11 mouse cellular contexts compared by ENCODE assay signal in genomic region chr11:4948792-4949191, GRCm38 (mm10). TPM values are rescaled to one million over a fixed set of nuclear protein-coding genes. Genes with fewer than 3 reads are reported as not detected.
DNase-seq lines count a peak whose midpoint lies in the region; ATAC-seq and TF ChIP-seq lines count a peak whose summit lies in the region.
"Had no signal": no experiment of that assay in that cellular context is flagged by ENCODE, and none has a peak within 500 bp of the region (broad histone marks: within the 10 kb centered on the region; RNA-seq: fewer than 3 reads in every experiment).

No protein-coding gene starts in this region.

- H3K9me3 ChIP-seq in forebrain, embryonic 15.5 days: no peaks in the 10 kb centered on the region
- H3K9me3 ChIP-seq in intestine, embryonic 15.5 days: no peaks in the 10 kb centered on the region
- no peaks in the 10 kb centered on the region for H3K9me3 ChIP-seq in neural tube, embryonic 14.5 days (ENCODE audit: control insufficient read depth, low read length)
- H3K9me3 ChIP-seq: limb, embryonic 15.5 days had no signal

- ATAC-seq in forebrain, embryonic 15.5 days (replicated peaks): no peak
- no peak for ATAC-seq in intestine, embryonic 15.5 days
- ATAC-seq in neural tube, embryonic 14.5 days (ENCODE audit: low read depth): no peak
- ATAC-seq: Patski had no signal

- no peaks in the 10 kb centered on the region for H3K36me3 ChIP-seq in forebrain, embryonic 15.5 days
- no peaks in the 10 kb centered on the region for H3K36me3 ChIP-seq in intestine, embryonic 15.5 days
- no peaks in the 10 kb centered on the region for H3K36me3 ChIP-seq in neural tube, embryonic 14.5 days (ENCODE audit: control insufficient read depth, insufficient read depth, low read length)
- H3K36me3 ChIP-seq: limb, embryonic 15.5 days had no signal

- H3K4me1 ChIP-seq in forebrain, embryonic 15.5 days: peaks cover 29% of the 10 kb centered on the region
- H3K4me1 ChIP-seq in intestine, embryonic 15.5 days (replicated peaks): peaks cover 13% of the 10 kb centered on the region
- peaks cover 8% of the 10 kb centered on the region for H3K4me1 ChIP-seq in neural tube, embryonic 14.5 days (ENCODE audit: control insufficient read depth, insufficient read depth, low read length)

- DNase-seq in layer of hippocampus, adult 2 months (ENCODE audit: low spot score in 2 of 2): no peak
- no peak for DNase-seq in layer of hippocampus, postnatal 10 days (ENCODE audit: low spot score in 2 of 2)
- no peak for DNase-seq in yolk sac, embryonic 10.5 days (ENCODE audit: low spot score)
- DNase-seq in layer of hippocampus, postnatal 25 days (ENCODE audit: extremely low spot score in 1 of 2, low spot score in 1 of 2): no peak

- WGBS in forebrain, embryonic 15.5 days: 27% methylated on average over 8 of the region's 8 CpGs
- WGBS in intestine, embryonic 15.5 days: 34% methylated on average over 8 of the region's 8 CpGs
- 38% methylated on average over 8 of the region's 8 CpGs for WGBS in neural tube, embryonic 14.5 days

- H3K27me3 ChIP-seq in forebrain, embryonic 15.5 days: peaks cover 77% of the 10 kb centered on the region
- H3K27me3 ChIP-seq in intestine, embryonic 15.5 days (replicated peaks): peaks cover 75% of the 10 kb centered on the region
- peaks cover 62% of the 10 kb centered on the region for H3K27me3 ChIP-seq in neural tube, embryonic 14.5 days (ENCODE audit: control insufficient read depth, insufficient read depth, low read length)

- no peak overlapping the region for H3K9ac ChIP-seq in forebrain, embryonic 15.5 days (replicated peaks)
- H3K9ac ChIP-seq in intestine, embryonic 15.5 days: no peak overlapping the region
- H3K9ac ChIP-seq in neural tube, embryonic 14.5 days (replicated peaks; ENCODE audit: low read depth, low read length): peak overlapping the region; percentile 85; the same call in 1 of the 2 replicates
- H3K9ac ChIP-seq: limb, embryonic 15.5 days had no signal

- peak overlapping the region; percentile 73 for H3K4me3 ChIP-seq in layer of hippocampus, adult 2 months
- peak overlapping the region; percentile 57 for H3K4me3 ChIP-seq in forebrain, embryonic 15.5 days
- no peak overlapping the region for H3K4me3 ChIP-seq in intestine, embryonic 15.5 days (replicated peaks)
- H3K4me3 ChIP-seq in neural tube, embryonic 14.5 days (ENCODE audit: low read depth, low read length): peak overlapping the region; percentile 70

- peak overlapping the region; percentile 93 for H3K27ac ChIP-seq in layer of hippocampus, adult 2 months
- no peak overlapping the region for H3K27ac ChIP-seq in forebrain, embryonic 15.5 days (replicated peaks)
- no peak overlapping the region for H3K27ac ChIP-seq in intestine, embryonic 15.5 days
- no peak overlapping the region for H3K27ac ChIP-seq in neural tube, embryonic 14.5 days (ENCODE audit: low read depth, low read length)
- H3K27ac ChIP-seq: kidney, postnatal 0 days; limb, embryonic 15.5 days had no signal

- no peak for TF ChIP-seq CTCF in layer of hippocampus, adult 2 months (conservative IDR thresholded peaks at IDR 0.05)

- H3K4me2 ChIP-seq in forebrain, embryonic 15.5 days (replicated peaks): peak overlapping the region; percentile 80
- peak overlapping the region; percentile 27; the same call in 1 of the 2 replicates for H3K4me2 ChIP-seq in intestine, embryonic 15.5 days (replicated peaks)
- peak overlapping the region; percentile 70 for H3K4me2 ChIP-seq in neural tube, embryonic 14.5 days (ENCODE audit: low read depth, low read length)
- H3K4me2 ChIP-seq: limb, embryonic 15.5 days had no signal

RNA-seq across cellular contexts. Expression of gene Nefh, which starts 0.9 kb away (rescaled TPM):
- total RNA-seq in layer of hippocampus, adult 2 months (2021): 10 to 100 TPM; 37.2 to 38.0 TPM
- 10 to 100 TPM; 39.1 to 43.0 TPM for total RNA-seq in layer of hippocampus, postnatal 10 days (2021)
- polyA plus RNA-seq in forebrain, embryonic 15.5 days (2015; fragmentation: Nextera tagmentation; extraction: Ambion mirVana): 0.89 and 0.91 TPM in 2 replicates
- 0.58 and 0.76 TPM in 2 replicates for polyA plus RNA-seq in intestine, embryonic 15.5 days (2015; fragmentation: Nextera tagmentation; extraction: Ambion mirVana)
- polyA plus RNA-seq in neural tube, embryonic 14.5 days (2014; fragmentation: Nextera tagmentation; extraction: Ambion mirVana): 17.5 and 19.2 TPM in 2 replicates
- 10 to 100 TPM; 37.9 to 39.0 TPM for total RNA-seq in layer of hippocampus, postnatal 25 days (2021)
- total RNA-seq: heart, postnatal 25 days had no signal

RNA-seq across cellular contexts. Expression of gene Ap1b1, which starts 37.8 kb away (rescaled TPM):
- 100 to 1,000 TPM; 144 to 147 TPM for total RNA-seq in layer of hippocampus, adult 2 months (2021)
- total RNA-seq in layer of hippocampus, postnatal 10 days (2021): 100 to 1,000 TPM; 116 to 130 TPM
- polyA plus RNA-seq in forebrain, embryonic 15.5 days (2015; fragmentation: Nextera tagmentation; extraction: Ambion mirVana): 78.5 and 81.4 TPM in 2 replicates
- polyA plus RNA-seq in intestine, embryonic 15.5 days (2015; fragmentation: Nextera tagmentation; extraction: Ambion mirVana): 63.5 and 71.3 TPM in 2 replicates
- 94.9 and 105 TPM in 2 replicates for polyA plus RNA-seq in neural tube, embryonic 14.5 days (2014; fragmentation: Nextera tagmentation; extraction: Ambion mirVana)
- total RNA-seq in layer of hippocampus, postnatal 25 days (2021): 100 to 1,000 TPM; 134 to 146 TPM

RNA-seq across cellular contexts. Expression of gene Thoc5, which starts 53.7 kb away (rescaled TPM):
- total RNA-seq in layer of hippocampus, adult 2 months (2021): 10 to 100 TPM; 37.0 to 41.2 TPM
- total RNA-seq in layer of hippocampus, postnatal 10 days (2021): 10 to 100 TPM; 39.7 to 41.8 TPM
- 64.6 and 64.8 TPM in 2 replicates for polyA plus RNA-seq in forebrain, embryonic 15.5 days (2015; fragmentation: Nextera tagmentation; extraction: Ambion mirVana)
- 33.6 and 34.3 TPM in 2 replicates for polyA plus RNA-seq in intestine, embryonic 15.5 days (2015; fragmentation: Nextera tagmentation; extraction: Ambion mirVana)
- 53.2 and 56.4 TPM in 2 replicates for polyA plus RNA-seq in neural tube, embryonic 14.5 days (2014; fragmentation: Nextera tagmentation; extraction: Ambion mirVana)
- total RNA-seq in layer of hippocampus, postnatal 25 days (2021): 10 to 100 TPM; 36.2 to 38.9 TPM

Comparison
In these comparisons a context has a peak if more than half of its experiments do, and no peak if none do; other contexts are left out.
1. H3K4me2 ChIP-seq: peak in every context shown above with its lines; median percentile 80 in forebrain, embryonic 15.5 days; 70 in neural tube, embryonic 14.5 days; 27 in intestine, embryonic 15.5 days.